Mouse (Mus musculus) hindbrain, embryonic 10.5 days (tissue): ENCODE data around the gene Sardh. TPM values are rescaled to one million over a fixed set of nuclear protein-coding genes. Genes with fewer than 3 reads are reported as not detected.

ENCODE experiments used
- DNase-seq: peaks from one replicate; pipeline ENCODE4 v3.0.0-alpha.2; 2017; ENCODE audit warnings: low spot score
- H3K27ac ChIP-seq: fragments of 300-500 bp; sonication (generic); 2 replicates; pipeline ENCODE4 v1.5.1; 2016; ENCODE audit warnings: mild to moderate bottlenecking, moderate library complexity
- H3K27me3 ChIP-seq: fragments of 300-500 bp; sonication (generic); 2 replicates; pipeline ENCODE4 v1.6.1; 2016; ENCODE audit warnings: mild to moderate bottlenecking; ENCODE audit not compliant: poor library complexity, insufficient read depth, severe bottlenecking
- H3K36me3 ChIP-seq: fragments of 300-500 bp; sonication (generic); 2 replicates; pipeline ENCODE4 v1.6.1; 2016; ENCODE audit warnings: mild to moderate bottlenecking, moderate library complexity
- H3K4me1 ChIP-seq: fragments of 300-500 bp; sonication (generic); replicated peaks from 2 replicates; pipeline ENCODE4 v1.6.1; 2016; ENCODE audit warnings: mild to moderate bottlenecking
- H3K4me3 ChIP-seq: fragments of 300-500 bp; sonication (generic); 2 replicates; pipeline ENCODE4 v1.5.1; 2016; ENCODE audit warnings: mild to moderate bottlenecking, moderate library complexity
- H3K9me3 ChIP-seq: fragments of 300-500 bp; sonication (generic); 2 replicates; pipeline ENCODE4 v1.6.1; 2016; ENCODE audit warnings: mild to moderate bottlenecking, moderate library complexity
- WGBS: fragments of 180-500 bp; shearing (Covaris S2); methylation state at CpG from one replicate; pipeline ENCODE4 v1.1.7; 2016; 5-methylcytosine and 5-hydroxymethylcytosine counted together
- polyA plus RNA-seq: library from polyadenylated mRNA; unstranded; fragments of >200 nt; fragmentation: Nextera tagmentation; extraction: Ambion mirVana; gene quantifications from 2 replicates; pipeline ENCODE4 v1.2.1, GENCODE M21; 2016

Gene Sardh
- polyA plus RNA-seq, 1 experiment from 2014 or later = 3.9 TPM

GRCm38 (mm10) chr2:27154466-27155185, 93.5 kb downstream of the Sardh start:
- no peaks in the 10 kb centered on the region for H3K27me3 ChIP-seq
- no peaks in the 10 kb centered on the region for H3K9me3 ChIP-seq
- no peak overlapping the region for H3K27ac ChIP-seq
- WGBS = 86% methylated on average over 10 of the region's 10 CpGs
- peaks cover 33% of the 10 kb centered on the region for H3K4me1 ChIP-seq
- H3K36me3 ChIP-seq = no peaks in the 10 kb centered on the region
- no peak for DNase-seq
- no peak overlapping the region for H3K4me3 ChIP-seq

- 4% methylated on average over 2 of the region's 2 CpGs for WGBS
- no peak overlapping the region for H3K4me3 ChIP-seq
- no peak for DNase-seq
- H3K27ac ChIP-seq = peak overlapping the region; percentile 51; the same call in 1 of the 2 replicates
- peaks cover 37% of the 10 kb centered on the region for H3K4me1 ChIP-seq
- no peaks in the 10 kb centered on the region for H3K27me3 ChIP-seq
- no peaks in the 10 kb centered on the region for H3K9me3 ChIP-seq
- no peaks in the 10 kb centered on the region for H3K36me3 ChIP-seq
Observed at GRCm38 (mm10) chr2:27149457-27149856, 98.7 kb downstream of the Sardh start.

GRCm38 (mm10) chr2:27146840-27147239, 101.3 kb downstream of the Sardh start:
- Histone ChIP-seq H3K27ac (no peak overlapping the region), H3K4me3 (no peak overlapping the region), H3K27me3 (peaks cover 20% of the 10 kb centered on the region), H3K4me1 (peaks cover 39% of the 10 kb centered on the region), H3K9me3 (no peaks in the 10 kb centered on the region), H3K36me3 (no peaks in the 10 kb centered on the region)
- DNase-seq = no peak
- WGBS = 86% methylated on average over 6 of the region's 6 CpGs

GRCm38 (mm10) chr2:27144957-27145356, 103.2 kb downstream of the Sardh start:
- Histone ChIP-seq H3K36me3 (no peaks in the 10 kb centered on the region), H3K27ac (no peak overlapping the region), H3K4me1 (peaks cover 40% of the 10 kb centered on the region), H3K4me3 (no peak overlapping the region), H3K9me3 (no peaks in the 10 kb centered on the region), H3K27me3 (peaks cover 39% of the 10 kb centered on the region)
- 81% methylated on average over 2 of the region's 2 CpGs for WGBS
- no peak for DNase-seq

- Histone ChIP-seq H3K27me3 (peaks cover 52% of the 10 kb centered on the region), H3K4me3 (peak within 1 kb of the TSS; percentile 56), H3K36me3 (no peaks in the 10 kb centered on the region), H3K9me3 (no peaks in the 10 kb centered on the region), H3K4me1 (peaks cover 12% of the 10 kb centered on the region), H3K27ac (no peak within 1 kb of the TSS)
- peak; percentile 56 for DNase-seq
- WGBS = 1% methylated on average over 62 of the region's 62 CpGs
Observed at GRCm38 (mm10) chr2:27141950-27142693, 106.0 kb downstream of the Sardh start, which contains the start of gene Fam163b. Fam163b (minus strand) TSS chr2:27142491.

Other genes with a start within 250 kb of the Sardh start
- gene Cacfd1, start 238.4 kb downstream of the Sardh start, polyA plus RNA-seq = 93.2 and 96.9 TPM in 2 replicates
- gene Slc2a6, start 220.3 kb downstream of the Sardh start, polyA plus RNA-seq = 2.8 and 3.1 TPM in 2 replicates
- gene Mymk, start 176.2 kb downstream of the Sardh start, polyA plus RNA-seq = 0.11 and 0.29 TPM in 2 replicates
- 4.0 and 7.0 TPM in 2 replicates for gene Adamtsl2, start 169.0 kb downstream of the Sardh start, polyA plus RNA-seq
- 0.26 TPM in 2 replicates for gene Fam163b, start 105.8 kb downstream of the Sardh start, polyA plus RNA-seq
- 4.3 and 4.9 TPM in 2 replicates for gene Dbh, start 83.1 kb downstream of the Sardh start, polyA plus RNA-seq
- 13.6 and 16.9 TPM in 2 replicates for gene Vav2, start 178.7 kb upstream of the Sardh start, polyA plus RNA-seq
- gene Brd3os, start 194.0 kb upstream of the Sardh start, polyA plus RNA-seq = 9.9 and 16.5 TPM in 2 replicates